Mouse (Mus musculus): Measurements from ENCODE around the gene Prdm1.

DNA sequence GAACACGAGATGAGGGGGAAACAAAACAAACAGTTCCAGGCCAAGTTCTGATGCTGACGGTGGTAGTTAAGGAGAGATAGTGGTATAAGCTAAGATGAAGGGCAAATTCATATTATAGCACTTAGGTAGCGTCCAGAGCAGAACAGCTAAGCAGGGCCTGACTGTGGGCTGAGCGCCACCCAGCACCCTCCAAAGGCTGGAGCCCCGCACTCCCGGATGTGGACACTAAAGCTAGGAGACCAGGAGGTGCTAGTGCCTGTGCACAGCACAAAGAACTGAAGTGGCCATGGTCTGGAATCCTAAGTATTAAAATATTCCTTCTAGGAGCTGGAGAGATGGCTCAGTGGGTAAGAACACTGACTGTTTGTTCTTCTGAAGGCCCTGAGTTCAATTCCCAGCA is 67.2 kb downstream of the Prdm1 start:
- TF ChIP-seq CTCF (IDR thresholded peaks at IDR 0.05) (no peak), EP300 (IDR thresholded peaks at IDR 0.05) (no peak)
